Mouse (Mus musculus): ENCODE measurements around the gene Itpr2. TPM values are rescaled to one million over a fixed set of nuclear protein-coding genes. Genes with fewer than 3 reads are reported as not detected.
A peak's percentile ranks its signal among the peaks of the same experiment; 100 is the strongest.

Gene Itpr2
- polyA plus RNA-seq, 1 experiment from 2014 or later: 10.2 TPM

- Histone ChIP-seq H3K27me3 (no peaks in the 10 kb centered on the region), H3K4me2 (replicated peaks) (no peak overlapping the region), H3K4me3 (no peak overlapping the region), H3K36me3 (no peaks in the 10 kb centered on the region), H3K9ac (no peak overlapping the region), H3K27ac (no peak overlapping the region), H3K9me3 (no peaks in the 10 kb centered on the region), H3K4me1 (0 out of 2 replicates have a peak, but pooled peaks cover 8% of the 10 kb centered on the region)
- whole genome bisulfite sequencing: 51% methylated on average over 4 of the region's 4 CpGs
- ATAC-seq (ENCODE audit: low FRiP score, low read depth): peak; percentile 57; the same call in 1 of the 2 replicates
Observed at GRCm38 (mm10) chr6:146357911-146358310, 144.1 kb downstream of the Itpr2 start.

- Histone ChIP-seq H3K27me3 (no peaks in the 10 kb centered on the region), H3K36me3 (no peaks in the 10 kb centered on the region), H3K4me1 (peaks cover 3% of the 10 kb centered on the region; the same call in 1 of the 2 replicates), H3K9me3 (no peaks in the 10 kb centered on the region), H3K4me2 (replicated peaks) (no peak overlapping the region), H3K27ac (no peak overlapping the region), H3K9ac (no peak overlapping the region), H3K4me3 (no peak overlapping the region)
- 58% methylated on average over 9 of the region's 9 CpGs for WGBS
- ATAC-seq (ENCODE audit: low FRiP score, low read depth): no peak
Observed at GRCm38 (mm10) chr6:146352258-146352805, 149.7 kb downstream of the Itpr2 start.

GRCm38 (mm10) chr6:146351816-146352215 is 150.2 kb downstream of the Itpr2 start:
- whole genome bisulfite sequencing: 65% methylated on average over 7 of the region's 7 CpGs
- H3K4me3 ChIP-seq: no peak overlapping the region
- H3K27me3 ChIP-seq: no peaks in the 10 kb centered on the region
- no peaks in the 10 kb centered on the region for H3K36me3 ChIP-seq
- 0 out of 2 replicates have a peak overlapping the region, but pooled peaks have one; percentile 19 for H3K9ac ChIP-seq
- no peak overlapping the region for H3K27ac ChIP-seq
- peaks cover 3% of the 10 kb centered on the region; the same call in 1 of the 2 replicates for H3K4me1 ChIP-seq
- no peak for ATAC-seq (ENCODE audit: low FRiP score, low read depth)
- H3K9me3 ChIP-seq: no peaks in the 10 kb centered on the region
- H3K4me2 ChIP-seq (replicated peaks): no peak overlapping the region

- Histone ChIP-seq H3K36me3 (no peaks in the 10 kb centered on the region), H3K4me2 (replicated peaks) (no peak overlapping the region), H3K9ac (no peak overlapping the region), H3K4me3 (no peak overlapping the region), H3K4me1 (peaks cover 21% of the 10 kb centered on the region), H3K27ac (no peak overlapping the region), H3K9me3 (no peaks in the 10 kb centered on the region), H3K27me3 (no peaks in the 10 kb centered on the region)
- ATAC-seq (ENCODE audit: low FRiP score, low read depth): no peak
- 66% methylated on average over 4 of the region's 4 CpGs for WGBS
Observed at GRCm38 (mm10) chr6:146347568-146347967, 154.5 kb downstream of the Itpr2 start.

GRCm38 (mm10) chr6:146346545-146347195 is 155.4 kb downstream of the Itpr2 start:
- H3K4me2 ChIP-seq (replicated peaks): no peak overlapping the region
- H3K9ac ChIP-seq: no peak overlapping the region
- 87% methylated on average over 8 of the region's 8 CpGs for WGBS
- no peaks in the 10 kb centered on the region for H3K9me3 ChIP-seq
- no peak overlapping the region for H3K4me3 ChIP-seq
- peaks cover 18% of the 10 kb centered on the region for H3K4me1 ChIP-seq
- H3K27me3 ChIP-seq: no peaks in the 10 kb centered on the region
- no peak overlapping the region for H3K27ac ChIP-seq
- no peaks in the 10 kb centered on the region for H3K36me3 ChIP-seq
- ATAC-seq (ENCODE audit: low FRiP score, low read depth): no peak

GRCm38 (mm10) chr6:146344732-146345131 is 157.3 kb downstream of the Itpr2 start:
- Histone ChIP-seq H3K9me3 (no peaks in the 10 kb centered on the region), H3K4me3 (no peak overlapping the region), H3K9ac (no peak overlapping the region), H3K27me3 (no peaks in the 10 kb centered on the region), H3K27ac (no peak overlapping the region), H3K4me2 (replicated peaks) (no peak overlapping the region), H3K36me3 (no peaks in the 10 kb centered on the region), H3K4me1 (peaks cover 18% of the 10 kb centered on the region)
- no peak for ATAC-seq (ENCODE audit: low FRiP score, low read depth)
- WGBS: 95% methylated on average over 3 of the region's 3 CpGs

GRCm38 (mm10) chr6:146343671-146344384 is 158.2 kb downstream of the Itpr2 start:
- H3K4me2 ChIP-seq (replicated peaks): no peak overlapping the region; the same call in 1 of the 2 replicates
- H3K27me3 ChIP-seq: no peaks in the 10 kb centered on the region
- no peak overlapping the region for H3K9ac ChIP-seq
- peaks cover 18% of the 10 kb centered on the region for H3K4me1 ChIP-seq
- no peaks in the 10 kb centered on the region for H3K36me3 ChIP-seq
- H3K27ac ChIP-seq: peak overlapping the region; percentile 39
- 51% methylated on average over 10 of the region's 10 CpGs for WGBS
- ATAC-seq (ENCODE audit: low FRiP score, low read depth): peak; percentile 51; the same call in 1 of the 2 replicates
- H3K9me3 ChIP-seq: no peaks in the 10 kb centered on the region
- no peak overlapping the region for H3K4me3 ChIP-seq

GRCm38 (mm10) chr6:146342995-146343394 is 159.0 kb downstream of the Itpr2 start:
- H3K27me3 ChIP-seq: no peaks in the 10 kb centered on the region
- peaks cover 18% of the 10 kb centered on the region for H3K4me1 ChIP-seq
- H3K4me2 ChIP-seq (replicated peaks): no peak overlapping the region
- no peaks in the 10 kb centered on the region for H3K36me3 ChIP-seq
- WGBS: 46% methylated on average over 6 of the region's 6 CpGs
- H3K4me3 ChIP-seq: no peak overlapping the region
- H3K27ac ChIP-seq: no peak overlapping the region
- no peak for ATAC-seq (ENCODE audit: low FRiP score, low read depth)
- no peaks in the 10 kb centered on the region for H3K9me3 ChIP-seq
- H3K9ac ChIP-seq: no peak overlapping the region

GRCm38 (mm10) chr6:146341934-146342333 is 160.1 kb downstream of the Itpr2 start:
- no peak for ATAC-seq (ENCODE audit: low FRiP score, low read depth)
- WGBS: 81% methylated on average over 3 of the region's 3 CpGs
- H3K4me3 ChIP-seq: no peak overlapping the region
- no peaks in the 10 kb centered on the region for H3K9me3 ChIP-seq
- H3K4me2 ChIP-seq (replicated peaks): no peak overlapping the region
- no peak overlapping the region for H3K9ac ChIP-seq
- peaks cover 18% of the 10 kb centered on the region for H3K4me1 ChIP-seq
- H3K27ac ChIP-seq: no peak overlapping the region
- no peaks in the 10 kb centered on the region for H3K27me3 ChIP-seq
- no peaks in the 10 kb centered on the region for H3K36me3 ChIP-seq

GRCm38 (mm10) chr6:146341413-146341812 is 160.6 kb downstream of the Itpr2 start:
- ATAC-seq (ENCODE audit: low FRiP score, low read depth): no peak
- H3K27ac ChIP-seq: no peak overlapping the region
- H3K4me2 ChIP-seq (replicated peaks): no peak overlapping the region
- WGBS: 73% methylated on average over 3 of the region's 3 CpGs
- H3K9ac ChIP-seq: no peak overlapping the region
- H3K36me3 ChIP-seq: no peaks in the 10 kb centered on the region
- no peaks in the 10 kb centered on the region for H3K9me3 ChIP-seq
- no peak overlapping the region for H3K4me3 ChIP-seq
- H3K27me3 ChIP-seq: no peaks in the 10 kb centered on the region
- H3K4me1 ChIP-seq: peaks cover 18% of the 10 kb centered on the region

- peaks cover 18% of the 10 kb centered on the region for H3K4me1 ChIP-seq
- H3K9me3 ChIP-seq: no peaks in the 10 kb centered on the region
- H3K9ac ChIP-seq: no peak overlapping the region
- no peaks in the 10 kb centered on the region for H3K36me3 ChIP-seq
- H3K27ac ChIP-seq: no peak overlapping the region
- no peak overlapping the region for H3K4me3 ChIP-seq
- ATAC-seq (ENCODE audit: low FRiP score, low read depth): no peak
- H3K4me2 ChIP-seq (replicated peaks): no peak overlapping the region
- H3K27me3 ChIP-seq: no peaks in the 10 kb centered on the region
- WGBS: 91% methylated on average over 5 of the region's 5 CpGs
Observed at GRCm38 (mm10) chr6:146340951-146341350, 161.1 kb downstream of the Itpr2 start.

GRCm38 (mm10) chr6:146339779-146340178 is 162.2 kb downstream of the Itpr2 start:
- no peak overlapping the region for H3K27ac ChIP-seq
- no peak overlapping the region for H3K9ac ChIP-seq
- no peak overlapping the region for H3K4me3 ChIP-seq
- peaks cover 22% of the 10 kb centered on the region for H3K4me1 ChIP-seq
- 55% methylated on average over 10 of the region's 10 CpGs for WGBS
- H3K9me3 ChIP-seq: no peaks in the 10 kb centered on the region
- ATAC-seq (ENCODE audit: low FRiP score, low read depth): no peak
- H3K27me3 ChIP-seq: no peaks in the 10 kb centered on the region
- H3K4me2 ChIP-seq (replicated peaks): no peak overlapping the region
- H3K36me3 ChIP-seq: no peaks in the 10 kb centered on the region

Measured in limb, embryonic 13.5 days (tissue).